In genomic region chr7:90128631-90129200, GRCm38 (mm10) we compare ENCODE assay signal across 8 mouse cellular contexts. TPM values are rescaled to one million over a fixed set of nuclear protein-coding genes. Genes with fewer than 3 reads are reported as not detected.
DNase-seq lines count a peak whose midpoint lies in the region; ATAC-seq lines count a peak whose summit lies in the region.

No protein-coding gene starts in this region.

- H3K36me3 ChIP-seq in kidney, embryonic 16.5 days (ENCODE audit: insufficient read depth, low read length) = no peaks in the 10 kb centered on the region
- H3K36me3 ChIP-seq in hindbrain, embryonic 11.5 days (ENCODE audit: control insufficient read depth, insufficient read depth, low read length) = no peaks in the 10 kb centered on the region
- no peaks in the 10 kb centered on the region for H3K36me3 ChIP-seq in midbrain, embryonic 12.5 days

- ATAC-seq in kidney, embryonic 16.5 days (ENCODE audit: low FRiP score, low TSS enrichment) = no peak
- no peak for ATAC-seq in hindbrain, embryonic 11.5 days (ENCODE audit: low FRiP score)
- no peak for ATAC-seq in midbrain, embryonic 12.5 days (ENCODE audit: low FRiP score, low read depth)

- peak overlapping the region; percentile 94 for H3K4me3 ChIP-seq in kidney, embryonic 16.5 days (ENCODE audit: low read length)
- H3K4me3 ChIP-seq in hindbrain, embryonic 11.5 days (ENCODE audit: low read depth, low read length) = no peak overlapping the region
- H3K4me3 ChIP-seq in midbrain, embryonic 12.5 days = no peak overlapping the region

- WGBS in kidney, embryonic 16.5 days = 69% methylated on average over 8 of the region's 8 CpGs
- WGBS in hindbrain, embryonic 11.5 days = 84% methylated on average over 8 of the region's 8 CpGs
- 85% methylated on average over 8 of the region's 8 CpGs for WGBS in midbrain, embryonic 12.5 days

- DNase-seq in kidney, adult 9 months = no peak
- DNase-seq in brain, embryonic 18.5 days (ENCODE audit: low read depth, low spot score) = peak; percentile 49
- peak; percentile 8 for DNase-seq in hindbrain, embryonic 11.5 days (ENCODE audit: low spot score)
- no peak for DNase-seq in left cerebral cortex, postnatal 25 days (ENCODE audit: low spot score in 2 of 2)
- no peak for DNase-seq in cerebellum, postnatal 36 days
- no peak for DNase-seq in adrenal gland, postnatal 14 days

- H3K9ac ChIP-seq in kidney, embryonic 16.5 days (replicated peaks; ENCODE audit: low read length) = peak overlapping the region; percentile 87
- no peak overlapping the region; the same call in 1 of the 2 replicates for H3K9ac ChIP-seq in hindbrain, embryonic 11.5 days (ENCODE audit: low read depth, low read length)
- H3K9ac ChIP-seq in midbrain, embryonic 12.5 days (replicated peaks) = no peak overlapping the region

- peak overlapping the region; percentile 74 for H3K4me2 ChIP-seq in kidney, embryonic 16.5 days (replicated peaks; ENCODE audit: low read depth, low read length)
- no peak overlapping the region for H3K4me2 ChIP-seq in hindbrain, embryonic 11.5 days (replicated peaks; ENCODE audit: low read depth, low read length)
- H3K4me2 ChIP-seq in midbrain, embryonic 12.5 days (replicated peaks) = peak overlapping the region; percentile 62

- H3K9me3 ChIP-seq in kidney, embryonic 16.5 days (ENCODE audit: low read length) = no peaks in the 10 kb centered on the region
- no peaks in the 10 kb centered on the region for H3K9me3 ChIP-seq in hindbrain, embryonic 11.5 days (ENCODE audit: control insufficient read depth, low read length)
- no peaks in the 10 kb centered on the region for H3K9me3 ChIP-seq in midbrain, embryonic 12.5 days

- intact Hi-C loops in left cerebral cortex, postnatal 25 days (cut with DNase I) = loop anchor here (5.0 kb wide), 1 partner anchor 111 kb away; no protein-coding TSS in a partner anchor

- H3K4me1 ChIP-seq in kidney, embryonic 16.5 days (ENCODE audit: insufficient read depth, low read length) = peaks cover 11% of the 10 kb centered on the region
- no peaks in the 10 kb centered on the region for H3K4me1 ChIP-seq in hindbrain, embryonic 11.5 days (replicated peaks; ENCODE audit: control insufficient read depth, insufficient read depth, low read length)
- H3K4me1 ChIP-seq in midbrain, embryonic 12.5 days = peaks cover 7% of the 10 kb centered on the region

- peak overlapping the region; percentile 100 for H3K27ac ChIP-seq in kidney, embryonic 16.5 days (ENCODE audit: low read length)
- H3K27ac ChIP-seq in hindbrain, embryonic 11.5 days (ENCODE audit: low read depth, low read length) = no peak overlapping the region
- peak overlapping the region; percentile 94 for H3K27ac ChIP-seq in midbrain, embryonic 12.5 days (replicated peaks)

- no peaks in the 10 kb centered on the region for H3K27me3 ChIP-seq in kidney, embryonic 16.5 days (ENCODE audit: insufficient read depth, low read length)
- H3K27me3 ChIP-seq in hindbrain, embryonic 11.5 days (ENCODE audit: control insufficient read depth, insufficient read depth, low read length) = no peaks in the 10 kb centered on the region
- no peaks in the 10 kb centered on the region for H3K27me3 ChIP-seq in midbrain, embryonic 12.5 days

RNA-seq across cellular contexts. Expression of gene Picalm, which starts 1.3 kb away (rescaled TPM):
- polyA plus RNA-seq in kidney, embryonic 16.5 days (2015; fragmentation: Nextera tagmentation; extraction: Ambion mirVana) = 34.7 and 39.9 TPM in 2 replicates
- polyA plus RNA-seq in hindbrain, embryonic 11.5 days (2014; fragmentation: Nextera tagmentation; extraction: Ambion mirVana) = 37.4 and 57.8 TPM in 2 replicates
- 44.5 and 53.2 TPM in 2 replicates for polyA plus RNA-seq in midbrain, embryonic 12.5 days (2016; fragmentation: Nextera tagmentation; extraction: Ambion mirVana)
- total RNA-seq in left cerebral cortex, postnatal 25 days (2021) = 100 to 1,000 TPM; 134 to 143 TPM
- total RNA-seq in adrenal gland, postnatal 14 days (2021) = 207 and 216 TPM in 2 replicates

Comparison
In these comparisons a context has a peak if more than half of its experiments do, and no peak if none do; other contexts are left out.
1. DNase-seq: peak in brain, embryonic 18.5 days (single experiment) and hindbrain, embryonic 11.5 days (single experiment); none in kidney, adult 9 months (single experiment), left cerebral cortex, postnatal 25 days (0 of 2), cerebellum, postnatal 36 days (0 of 2) and adrenal gland, postnatal 14 days (single experiment).